Mouse (Mus musculus) ES-CJ7 (cell line): ENCODE results near the gene Parvg.

ENCODE experiments used
- DNase-seq: peaks from one replicate; pipeline ENCODE4 v3.0.0; 2011; ENCODE audit warnings: low read depth, low spot score

Parvg gene

DNA sequence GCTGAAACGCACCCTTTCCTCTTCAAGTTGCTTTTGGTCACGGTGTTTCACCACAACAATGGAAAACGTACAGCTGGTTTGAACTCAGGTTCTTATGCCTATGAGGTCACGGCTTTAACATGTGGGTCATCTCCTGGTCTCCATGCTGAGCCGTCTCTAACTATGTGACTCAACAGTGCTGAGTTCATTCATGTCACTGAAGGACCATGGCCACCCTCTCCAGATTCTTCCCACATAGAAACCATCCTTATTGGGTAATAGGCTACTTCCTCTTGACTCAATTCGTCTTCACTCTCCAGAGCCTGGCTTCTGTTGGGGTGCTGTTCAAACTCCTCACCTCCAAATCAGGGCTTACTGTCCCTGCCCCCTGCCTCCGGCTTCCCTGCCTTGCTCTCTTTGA lies 27.5 kb downstream of the Parvg start:
- DNase-seq: no peak

GRCm38 (mm10) chr15:84351915-84352844 lies 28.4 kb downstream of the Parvg start:
- no peak for DNase-seq

DNA sequence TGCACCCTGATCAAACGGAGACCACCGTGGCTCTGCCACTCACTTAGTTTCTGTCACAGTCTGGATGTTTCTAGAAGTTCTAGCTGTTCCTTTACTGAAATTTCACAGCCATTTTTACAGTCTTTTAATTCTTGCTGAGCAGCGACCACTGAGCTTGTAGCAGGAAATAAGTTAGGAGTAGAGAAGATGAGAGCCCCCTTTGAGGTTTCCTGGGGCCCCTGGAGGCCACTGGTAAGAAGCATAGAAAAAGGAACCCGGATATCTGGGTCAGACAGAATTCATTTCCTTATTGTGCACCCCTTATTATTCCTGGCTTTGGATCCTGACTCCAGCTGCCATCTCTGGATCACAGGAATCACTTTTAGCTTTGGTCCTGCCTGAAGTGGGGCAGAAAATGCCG lies 31.3 kb downstream of the Parvg start:
- no peak for DNase-seq

GRCm38 (mm10) chr15:84364746-84365145 lies 40.9 kb downstream of the Parvg start:
- DNase-seq: no peak

DNA sequence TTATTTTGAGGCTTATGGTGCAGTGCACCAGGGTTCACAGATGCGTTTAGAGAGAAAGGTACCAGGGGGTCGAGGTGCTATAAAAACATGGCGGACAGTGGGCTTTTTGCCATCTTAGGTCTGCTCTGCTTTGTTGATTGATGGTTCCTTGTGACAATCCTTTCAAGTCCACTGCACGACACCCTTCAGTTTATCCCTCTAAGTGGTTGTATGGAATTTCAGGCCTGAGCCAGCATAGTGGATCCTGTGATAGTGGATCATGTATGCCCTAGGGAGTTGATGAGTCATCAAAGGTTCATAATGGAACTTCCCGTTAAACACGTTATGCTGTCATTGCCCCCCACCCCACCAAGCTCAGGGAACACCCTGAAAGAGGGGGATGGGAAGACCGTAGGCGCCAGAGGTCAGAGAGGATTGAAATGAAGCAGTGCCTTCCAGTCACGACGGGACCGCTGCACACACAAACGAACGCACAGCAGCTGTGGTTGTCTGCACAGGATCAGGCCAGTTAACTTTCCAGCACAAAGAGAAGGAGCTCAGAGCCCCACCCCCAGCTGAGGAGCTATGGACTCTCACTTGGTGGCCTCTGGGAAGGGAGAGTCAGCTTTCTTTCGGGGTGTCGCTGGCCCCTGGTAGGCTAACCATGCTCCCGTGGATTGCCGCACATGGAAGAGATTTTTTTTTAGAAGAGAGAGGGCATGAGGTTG lies 42.0 kb downstream of the Parvg start:
- DNase-seq: no peak

DNA sequence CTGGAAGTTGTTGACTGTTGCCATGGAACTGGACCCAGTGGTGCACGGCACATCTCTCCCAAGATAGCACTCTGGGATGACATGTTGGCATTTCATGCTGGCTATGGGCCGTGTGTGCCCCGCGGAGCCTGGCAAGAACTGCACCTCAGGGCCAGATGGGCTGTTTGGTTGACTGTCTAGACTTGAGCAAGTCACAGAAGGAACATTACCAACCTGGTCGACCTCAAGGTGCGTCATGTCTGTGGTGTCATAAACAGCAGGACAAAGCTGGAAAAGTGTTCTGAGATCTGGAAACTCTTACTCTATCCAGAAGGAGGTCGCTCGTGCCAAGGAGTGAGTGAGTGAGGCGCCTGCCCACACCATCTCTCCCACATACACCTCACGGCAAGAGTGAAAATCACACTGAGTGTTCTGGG lies 42.8 kb downstream of the Parvg start:
- DNase-seq: no peak

GRCm38 (mm10) chr15:84367402-84367801 lies 43.6 kb downstream of the Parvg start:
- no peak for DNase-seq

- DNase-seq: peak; percentile 26
These were observed 49.0 kb downstream of the Parvg start for GRCm38 (mm10) chr15:84372801-84373200.

- DNase-seq: no peak
These were observed 54.9 kb downstream of the Parvg start for GRCm38 (mm10) chr15:84378734-84379133.

DNA sequence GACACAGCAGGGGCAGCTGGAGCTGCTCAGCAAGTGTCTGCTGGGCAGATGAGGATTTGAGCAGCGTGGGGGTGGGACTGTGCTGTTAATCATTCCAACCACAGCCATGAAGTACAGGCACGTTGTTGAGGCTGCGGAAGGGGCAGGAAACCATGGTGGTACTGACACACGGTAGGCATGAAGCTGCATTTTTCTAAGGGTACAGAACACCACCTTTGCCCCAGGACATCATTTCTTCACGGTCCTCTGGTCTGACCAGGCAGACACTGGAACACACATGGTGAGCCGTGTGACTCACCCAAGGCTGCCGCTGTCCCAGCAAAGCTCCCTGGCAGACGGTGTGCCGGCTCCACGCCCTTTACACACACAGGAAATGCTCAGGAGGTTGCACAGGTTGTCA lies 56.4 kb downstream of the Parvg start:
- DNase-seq: no peak

GRCm38 (mm10) chr15:84384066-84384465 lies 60.2 kb downstream of the Parvg start:
- DNase-seq: no peak

GRCm38 (mm10) chr15:84385995-84386565 lies 62.3 kb downstream of the Parvg start:
- no peak for DNase-seq

GRCm38 (mm10) chr15:84388698-84389131 lies 64.9 kb downstream of the Parvg start:
- no peak for DNase-seq

DNA sequence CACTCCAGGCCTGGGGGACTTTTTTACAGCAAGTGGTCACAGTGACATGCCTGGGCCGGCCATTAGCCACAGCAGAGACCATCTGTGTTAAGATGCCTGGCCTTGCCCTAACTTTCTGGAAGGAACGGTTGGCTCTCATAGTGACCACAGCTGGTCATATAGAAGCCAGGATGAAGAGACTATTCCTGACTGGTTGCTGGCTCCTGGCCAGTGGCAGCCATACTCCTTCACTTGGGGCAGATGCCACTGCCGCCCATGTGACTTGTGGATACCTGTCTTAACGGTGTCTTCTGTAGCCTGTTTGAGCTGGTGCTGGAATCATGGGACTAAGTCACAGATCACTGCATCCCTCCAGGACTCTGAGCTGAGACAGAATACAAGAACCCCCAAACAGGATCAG lies 68.3 kb downstream of the Parvg start:
- DNase-seq: no peak
